Mouse (Mus musculus) G1E-ER4 (cell line): ENCODE results near the gene Carm1. TPM values are rescaled to one million over a fixed set of nuclear protein-coding genes. Genes with fewer than 3 reads are reported as not detected.

ENCODE experiments used
- GATA1 ChIP-seq: IDR thresholded peaks from one replicate; pipeline ENCODE4 v1.8.0; 2012; ENCODE audit warnings: low read length, inconsistent platforms
- polyA plus RNA-seq: library from polyadenylated mRNA; stranded (reverse); fragments of >175 nt; gene quantifications from 2 replicates; pipeline ENCODE4 v1.2.3, GENCODE M21; 2012

Carm1 gene
- polyA plus RNA-seq, 1 experiment, result 151 TPM

- no peak for TF ChIP-seq GATA1
These were observed 69.0 kb downstream of the Carm1 start, which contains the start of gene Smarca4 for GRCm38 (mm10) chr9:21615617-21616231. Gene Smarca4, plus strand, starts transcription at chr9:21616169.

GRCm38 (mm10) chr9:21616232-21616781 is 69.6 kb downstream of the Carm1 start:
- no peak for TF ChIP-seq GATA1

GRCm38 (mm10) chr9:21617066-21617465 is 70.4 kb downstream of the Carm1 start:
- TF ChIP-seq GATA1, result no peak

GRCm38 (mm10) chr9:21620229-21620628 is 73.5 kb downstream of the Carm1 start:
- no peak for TF ChIP-seq GATA1

- no peak for TF ChIP-seq GATA1
These were observed 76.0 kb downstream of the Carm1 start for GRCm38 (mm10) chr9:21622676-21623075.

- no peak for TF ChIP-seq GATA1
These were observed 78.9 kb downstream of the Carm1 start for GRCm38 (mm10) chr9:21625342-21626339.

- TF ChIP-seq GATA1, result no peak
These were observed 79.9 kb downstream of the Carm1 start for GRCm38 (mm10) chr9:21626571-21626970.

GRCm38 (mm10) chr9:21627145-21627795 is 80.6 kb downstream of the Carm1 start:
- TF ChIP-seq GATA1, result no peak

- TF ChIP-seq GATA1, result no peak
These were observed 84.0 kb downstream of the Carm1 start for GRCm38 (mm10) chr9:21630673-21631072.

GRCm38 (mm10) chr9:21633106-21633505 is 86.4 kb downstream of the Carm1 start:
- TF ChIP-seq GATA1, result no peak

GRCm38 (mm10) chr9:21635639-21636038 is 88.9 kb downstream of the Carm1 start:
- no peak for TF ChIP-seq GATA1

GRCm38 (mm10) chr9:21639031-21639430 is 92.3 kb downstream of the Carm1 start:
- TF ChIP-seq GATA1, result no peak

Other genes starting within 250 kb of the Carm1 start
- not detected in 2 replicates for gene Ap1m2, start 234.6 kb upstream of the Carm1 start, polyA plus RNA-seq
- 24.3 and 31.9 TPM in 2 replicates for gene Slc44a2, start 226.2 kb upstream of the Carm1 start, polyA plus RNA-seq
- 133 TPM in 2 replicates for gene Ilf3, start 179.0 kb upstream of the Carm1 start, polyA plus RNA-seq
- gene Qtrt1, start 135.1 kb upstream of the Carm1 start, polyA plus RNA-seq, result 77.4 and 86.9 TPM in 2 replicates
- gene Dnm2, start 122.0 kb upstream of the Carm1 start, polyA plus RNA-seq, result 408 and 485 TPM in 2 replicates
- 10.4 and 15.4 TPM in 2 replicates for gene Tmed1, start 36.6 kb upstream of the Carm1 start, polyA plus RNA-seq
- 0.53 and 0.54 TPM in 2 replicates for gene AB124611, start 20.7 kb upstream of the Carm1 start, polyA plus RNA-seq
- 17.9 and 24.7 TPM in 2 replicates for gene Timm29, start 45.8 kb downstream of the Carm1 start, polyA plus RNA-seq
- 3.3 and 4.6 TPM in 2 replicates for gene Yipf2, start 45.9 kb downstream of the Carm1 start, polyA plus RNA-seq
- 259 and 283 TPM in 2 replicates for gene Smarca4, start 69.3 kb downstream of the Carm1 start, polyA plus RNA-seq
- gene Ldlr, start 176.6 kb downstream of the Carm1 start, polyA plus RNA-seq, result 35.3 and 54.5 TPM in 2 replicates
- gene Spc24, start 213.4 kb downstream of the Carm1 start, polyA plus RNA-seq, result 90.6 and 123 TPM in 2 replicates